Mouse (Mus musculus): ENCODE results near the gene Cnot11. TPM values are rescaled to one million over a fixed set of nuclear protein-coding genes. Genes with fewer than 3 reads are reported as not detected.

Cnot11 gene
- total RNA-seq, 2 experiments from 2014 or later = 23.3 to 24.2 TPM

- TF ChIP-seq CTCF (conservative IDR thresholded peaks at IDR 0.05) = peak; percentile 43
- no peak overlapping the region for H3K27ac ChIP-seq
- DNase-seq (ENCODE audit: low spot score in 2 of 2) = no peak
- no peak overlapping the region for H3K4me3 ChIP-seq
Measured at GRCm38 (mm10) chr1:39540592-39540991, 5.8 kb downstream of the Cnot11 start.

GRCm38 (mm10) chr1:39545589-39545988 is 10.8 kb downstream of the Cnot11 start:
- Histone ChIP-seq H3K27ac (no peak overlapping the region), H3K4me3 (no peak overlapping the region)
- no peak for TF ChIP-seq CTCF (conservative IDR thresholded peaks at IDR 0.05)
- no peak for DNase-seq (ENCODE audit: low spot score in 2 of 2)

GRCm38 (mm10) chr1:39546160-39546866 is 11.5 kb downstream of the Cnot11 start:
- TF ChIP-seq CTCF (conservative IDR thresholded peaks at IDR 0.05) = no peak
- Histone ChIP-seq H3K4me3 (no peak overlapping the region), H3K27ac (no peak overlapping the region)
- DNase-seq (ENCODE audit: low spot score in 2 of 2) = no peak

GRCm38 (mm10) chr1:39547238-39547637 is 12.4 kb downstream of the Cnot11 start:
- DNase-seq (ENCODE audit: low spot score in 2 of 2) = no peak
- Histone ChIP-seq H3K27ac (no peak overlapping the region), H3K4me3 (no peak overlapping the region)
- TF ChIP-seq CTCF (conservative IDR thresholded peaks at IDR 0.05) = peak; percentile 53

- Histone ChIP-seq H3K4me3 (no peak overlapping the region), H3K27ac (no peak overlapping the region)
- DNase-seq (ENCODE audit: low spot score in 2 of 2) = no peak
- no peak for TF ChIP-seq CTCF (conservative IDR thresholded peaks at IDR 0.05)
Measured at GRCm38 (mm10) chr1:39549831-39550230, 15.0 kb downstream of the Cnot11 start.

GRCm38 (mm10) chr1:39555556-39556415 is 21.0 kb downstream of the Cnot11 start:
- Histone ChIP-seq H3K4me3 (no peak overlapping the region), H3K27ac (peak overlapping the region; percentile 62)
- DNase-seq (ENCODE audit: low spot score in 2 of 2) = peak; percentile 45 to 77
- no peak for TF ChIP-seq CTCF (conservative IDR thresholded peaks at IDR 0.05)

- Histone ChIP-seq H3K4me3 (no peak overlapping the region), H3K27ac (no peak overlapping the region)
- no peak for DNase-seq (ENCODE audit: low spot score in 2 of 2)
- TF ChIP-seq CTCF (conservative IDR thresholded peaks at IDR 0.05) = no peak
Measured at GRCm38 (mm10) chr1:39559009-39559408, 24.2 kb downstream of the Cnot11 start.

GRCm38 (mm10) chr1:39561920-39562319 is 27.1 kb downstream of the Cnot11 start:
- DNase-seq (ENCODE audit: low spot score in 2 of 2) = no peak

GRCm38 (mm10) chr1:39563161-39563560 is 28.4 kb downstream of the Cnot11 start:
- no peak for DNase-seq (ENCODE audit: low spot score in 2 of 2)
- Histone ChIP-seq H3K4me3 (no peak overlapping the region), H3K27ac (no peak overlapping the region)
- TF ChIP-seq CTCF (conservative IDR thresholded peaks at IDR 0.05) = no peak

More at GRCm38 (mm10) chr1:39561920-39562319, 27.1 kb downstream of the Cnot11 start:
- peak; percentile 73 for TF ChIP-seq CTCF (conservative IDR thresholded peaks at IDR 0.05)
- no peak overlapping the region for H3K4me3 ChIP-seq
- H3K27ac ChIP-seq = no peak overlapping the region

GRCm38 (mm10) chr1:39564603-39565002 is 29.8 kb downstream of the Cnot11 start:
- no peak overlapping the region for H3K27ac ChIP-seq
- no peak for TF ChIP-seq CTCF (conservative IDR thresholded peaks at IDR 0.05)
- no peak overlapping the region for H3K4me3 ChIP-seq
- no peak for DNase-seq (ENCODE audit: low spot score in 2 of 2)

GRCm38 (mm10) chr1:39568079-39568478 is 33.3 kb downstream of the Cnot11 start:
- DNase-seq (ENCODE audit: low spot score in 2 of 2) = no peak
- H3K27ac ChIP-seq = no peak overlapping the region; the same call in 1 of the 2 replicates
- H3K4me3 ChIP-seq = no peak overlapping the region
- TF ChIP-seq CTCF (conservative IDR thresholded peaks at IDR 0.05) = no peak

- DNase-seq (ENCODE audit: low spot score in 2 of 2) = no peak
- Histone ChIP-seq H3K27ac (no peak overlapping the region), H3K4me3 (no peak overlapping the region)
- no peak for TF ChIP-seq CTCF (conservative IDR thresholded peaks at IDR 0.05)
Measured at GRCm38 (mm10) chr1:39571653-39572052, 36.9 kb downstream of the Cnot11 start.

GRCm38 (mm10) chr1:39573890-39574289 is 39.1 kb downstream of the Cnot11 start:
- no peak for DNase-seq (ENCODE audit: low spot score in 2 of 2)
- no peak overlapping the region for H3K27ac ChIP-seq
- TF ChIP-seq CTCF (conservative IDR thresholded peaks at IDR 0.05) = no peak

More at GRCm38 (mm10) chr1:39573890-39574289, 39.1 kb downstream of the Cnot11 start:
- no peak overlapping the region for H3K4me3 ChIP-seq
